Mouse (Mus musculus) midbrain, embryonic 11.5 days (tissue): ENCODE data around the gene Ndufs2. TPM values are rescaled to one million over a fixed set of nuclear protein-coding genes. Genes with fewer than 3 reads are reported as not detected.
A peak's percentile ranks its signal among the peaks of the same experiment; 100 is the strongest.

ENCODE experiments used
- ATAC-seq: fragments of 200-750 bp; cut with Nextera tagmentation; 2 replicates; pipeline ENCODE4 v1.8.0; 2017; ENCODE audit warnings: moderate TSS enrichment, moderate library complexity; ENCODE audit not compliant: low FRiP score
- DNase-seq: peaks from one replicate; pipeline ENCODE4 v3.0.0; 2015; ENCODE audit warnings: low spot score; ENCODE audit errors: missing footprints
- H3K27ac ChIP-seq: fragments of 300-500 bp; sonication (generic); 2 replicates; pipeline ENCODE4 v1.5.1; 2014; ENCODE audit warnings: low read depth, low read length
- H3K27me3 ChIP-seq: fragments of 300-500 bp; sonication (generic); 2 replicates; pipeline ENCODE4 v1.6.1; 2014; ENCODE audit warnings: mild to moderate bottlenecking, low read length, moderate library complexity, mixed read lengths; ENCODE audit not compliant: control insufficient read depth, insufficient read depth
- H3K36me3 ChIP-seq: fragments of 300-500 bp; sonication (generic); 2 replicates; pipeline ENCODE4 v1.6.1; 2014; ENCODE audit warnings: mild to moderate bottlenecking, low read length, moderate library complexity, mixed read lengths; ENCODE audit not compliant: control insufficient read depth, insufficient read depth
- H3K4me1 ChIP-seq: fragments of 300-500 bp; sonication (generic); 2 replicates; pipeline ENCODE4 v1.6.1; 2014; ENCODE audit warnings: low read length; ENCODE audit not compliant: control insufficient read depth, insufficient read depth
- H3K4me2 ChIP-seq: fragments of 300-500 bp; sonication (generic); 2 replicates; pipeline ENCODE4 v1.6.1; 2014; ENCODE audit warnings: mild to moderate bottlenecking, moderate library complexity
- H3K4me3 ChIP-seq: fragments of 300-500 bp; sonication (generic); 2 replicates; pipeline ENCODE4 v1.5.1; 2014; ENCODE audit warnings: low read depth, low read length
- H3K9ac ChIP-seq: fragments of 300-500 bp; sonication (generic); 2 replicates; pipeline ENCODE4 v1.6.1; 2014; ENCODE audit warnings: low read length
- H3K9me3 ChIP-seq: fragments of 300-500 bp; sonication (generic); 2 replicates; pipeline ENCODE4 v1.6.1; 2016; ENCODE audit warnings: low read length; ENCODE audit not compliant: control insufficient read depth
- WGBS: fragments of 180-500 bp; shearing (Covaris S2); extraction: QIAGEN DNeasy Blood & Tissue Kit; methylation state at CpG from one replicate; pipeline ENCODE4 v1.1.7; 2014; 5-methylcytosine and 5-hydroxymethylcytosine counted together
- polyA plus RNA-seq: library from polyadenylated mRNA; unstranded; fragments of >200 nt; fragmentation: Nextera tagmentation; extraction: Ambion mirVana; gene quantifications from 2 replicates; pipeline ENCODE4 v1.2.1, GENCODE M21; 2014

Gene Ndufs2
- polyA plus RNA-seq, 1 experiment from 2014 or later: 232 TPM

DNA sequence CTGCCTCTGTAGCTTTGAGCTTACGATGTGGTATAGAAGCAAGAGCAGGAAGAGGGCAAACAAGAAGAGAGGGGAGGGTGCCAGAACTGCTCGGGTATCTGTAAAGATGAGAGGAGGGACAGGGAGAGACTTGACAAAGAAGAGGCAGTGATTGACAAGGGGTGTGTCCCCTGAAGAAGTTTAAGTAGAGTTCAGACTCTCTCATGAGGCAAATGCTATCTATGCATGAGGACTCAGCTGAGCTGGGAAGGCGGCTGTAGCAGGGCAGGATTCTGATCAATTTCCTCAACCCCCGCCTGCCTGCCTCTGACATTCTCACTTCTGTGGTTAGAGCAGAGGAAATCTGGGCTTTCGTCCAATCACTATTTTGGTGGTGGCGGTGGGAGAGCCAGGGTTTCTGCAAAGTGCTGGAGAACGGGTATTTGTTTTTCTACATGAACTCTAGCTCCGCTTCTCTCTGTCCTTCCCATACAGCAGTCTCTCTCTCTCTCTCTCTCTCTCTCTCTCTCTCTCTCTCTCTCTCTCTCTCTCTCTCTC lies 11.5 kb upstream of the Ndufs2 start:
- Histone ChIP-seq H3K27ac (no peak overlapping the region), H3K4me1 (peaks cover 5% of the 10 kb centered on the region; the same call in 1 of the 2 replicates), H3K9me3 (no peaks in the 10 kb centered on the region), H3K9ac (no peak overlapping the region), H3K4me3 (peak overlapping the region; percentile 1; the same call in 1 of the 2 replicates), H3K4me2 (peak overlapping the region; percentile 24), H3K36me3 (no peaks in the 10 kb centered on the region), H3K27me3 (no peaks in the 10 kb centered on the region)
- no peak for DNase-seq
- WGBS: 10% methylated on average over 8 of the region's 8 CpGs
- ATAC-seq: peak; percentile 51

DNA sequence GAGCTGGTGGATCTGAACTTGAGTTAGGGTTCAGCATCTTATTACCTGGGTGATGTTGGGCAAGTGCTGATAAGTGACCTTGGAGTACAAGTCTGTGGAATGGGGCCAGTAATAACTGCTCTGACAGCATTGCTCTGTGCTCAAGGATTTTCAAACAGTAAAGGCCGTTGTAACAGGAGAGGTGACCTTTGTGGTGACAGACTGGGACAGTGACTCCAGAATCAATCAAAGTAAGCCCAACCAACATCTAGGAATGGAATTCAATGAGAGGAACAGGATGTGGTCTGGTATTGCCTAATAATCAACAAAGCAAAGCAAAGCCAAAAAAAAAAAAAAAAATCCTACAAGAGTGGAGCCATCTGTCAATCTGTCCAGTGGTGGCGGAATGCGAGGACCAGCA lies 9.1 kb upstream of the Ndufs2 start:
- H3K4me1 ChIP-seq: peaks cover 5% of the 10 kb centered on the region; the same call in 1 of the 2 replicates
- H3K9ac ChIP-seq: no peak overlapping the region
- WGBS: 86% methylated on average over 3 of the region's 3 CpGs
- H3K9me3 ChIP-seq: no peaks in the 10 kb centered on the region
- no peaks in the 10 kb centered on the region for H3K27me3 ChIP-seq
- H3K4me2 ChIP-seq: no peak overlapping the region
- H3K4me3 ChIP-seq: no peak overlapping the region
- no peak overlapping the region for H3K27ac ChIP-seq
- H3K36me3 ChIP-seq: no peaks in the 10 kb centered on the region
- DNase-seq (no peak), ATAC-seq (no peak)

DNA sequence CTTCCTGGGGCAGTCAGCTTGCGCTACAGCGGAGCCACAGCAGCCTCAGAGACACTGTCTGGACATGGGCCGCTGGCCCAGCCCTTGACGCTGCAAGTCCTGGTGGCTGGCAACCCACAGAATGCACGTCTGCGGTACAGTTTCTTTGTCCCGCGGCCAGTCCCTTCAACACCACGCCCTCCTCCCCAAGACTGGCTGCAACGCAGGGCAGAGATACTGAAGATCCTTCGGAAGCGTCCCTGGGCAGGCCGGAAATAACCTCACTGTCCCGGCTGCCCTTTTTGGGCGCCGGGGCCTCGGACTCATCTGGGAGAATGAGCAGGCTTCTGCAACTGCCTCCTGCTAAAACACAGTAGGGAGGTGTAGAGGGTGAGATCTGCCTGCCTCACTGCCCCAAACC lies 7.7 kb upstream of the Ndufs2 start:
- WGBS: 83% methylated on average over 17 of the region's 17 CpGs

DNA sequence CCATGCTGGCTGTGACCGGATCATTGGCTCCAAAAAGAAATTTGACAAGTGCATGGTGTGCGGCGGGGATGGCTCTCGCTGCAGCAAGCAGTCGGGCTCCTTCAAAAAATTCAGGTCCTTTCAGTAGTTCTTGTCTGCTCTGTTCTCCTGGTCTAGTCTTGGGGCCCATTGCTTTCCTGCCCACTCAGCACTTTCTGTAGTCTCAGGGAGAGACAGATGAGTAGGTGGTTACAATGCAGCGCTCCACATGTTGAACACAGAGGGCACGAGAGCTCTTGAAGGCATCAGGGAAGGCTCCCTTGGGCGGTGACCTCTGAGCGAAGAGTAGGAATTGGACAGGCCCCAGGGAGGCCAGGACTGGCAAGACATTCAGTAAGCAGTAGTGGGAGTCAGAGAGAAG lies 6.6 kb upstream of the Ndufs2 start:
- no peak for ATAC-seq
- no peaks in the 10 kb centered on the region for H3K9me3 ChIP-seq
- H3K4me2 ChIP-seq: no peak overlapping the region
- H3K36me3 ChIP-seq: no peaks in the 10 kb centered on the region
- no peaks in the 10 kb centered on the region for H3K27me3 ChIP-seq
- H3K27ac ChIP-seq: no peak overlapping the region
- WGBS: 89% methylated on average over 9 of the region's 9 CpGs
- H3K4me1 ChIP-seq: peaks cover 2% of the 10 kb centered on the region; the same call in 1 of the 2 replicates
- no peak overlapping the region for H3K4me3 ChIP-seq
- no peak for DNase-seq
- H3K9ac ChIP-seq: no peak overlapping the region

More for the DNA sequence above, 7.7 kb upstream of the Ndufs2 start:
- DNase-seq: no peak
- peaks cover 5% of the 10 kb centered on the region; the same call in 1 of the 2 replicates for H3K4me1 ChIP-seq
- no peak overlapping the region for H3K4me3 ChIP-seq
- no peaks in the 10 kb centered on the region for H3K9me3 ChIP-seq
- H3K27ac ChIP-seq: no peak overlapping the region
- no peak overlapping the region for H3K9ac ChIP-seq
- no peak for ATAC-seq
- H3K27me3 ChIP-seq: no peaks in the 10 kb centered on the region
- no peak overlapping the region for H3K4me2 ChIP-seq
- no peaks in the 10 kb centered on the region for H3K36me3 ChIP-seq

- peak; percentile 54; the same call in 1 of the 2 replicates for ATAC-seq
- no peak overlapping the region for H3K27ac ChIP-seq
- no peak overlapping the region for H3K4me2 ChIP-seq
- peaks cover 2% of the 10 kb centered on the region; the same call in 1 of the 2 replicates for H3K4me1 ChIP-seq
- DNase-seq: peak; percentile 92
- no peak overlapping the region for H3K4me3 ChIP-seq
- 66% methylated on average over 15 of the region's 15 CpGs for WGBS
- H3K9me3 ChIP-seq: no peaks in the 10 kb centered on the region
- H3K36me3 ChIP-seq: no peaks in the 10 kb centered on the region
- no peak overlapping the region for H3K9ac ChIP-seq
- no peaks in the 10 kb centered on the region for H3K27me3 ChIP-seq
These were observed 5.9 kb upstream of the Ndufs2 start for GRCm38 (mm10) chr1:171256937-171257548.

GRCm38 (mm10) chr1:171256095-171256818 lies 5.1 kb upstream of the Ndufs2 start:
- H3K36me3 ChIP-seq: no peaks in the 10 kb centered on the region
- H3K9ac ChIP-seq: no peak overlapping the region
- 91% methylated on average over 24 of the region's 24 CpGs for WGBS
- peaks cover 9% of the 10 kb centered on the region for H3K4me1 ChIP-seq
- no peaks in the 10 kb centered on the region for H3K9me3 ChIP-seq
- DNase-seq (no peak), ATAC-seq (no peak)
- H3K27ac ChIP-seq: no peak overlapping the region
- no peaks in the 10 kb centered on the region for H3K27me3 ChIP-seq
- no peak overlapping the region for H3K4me3 ChIP-seq
- H3K4me2 ChIP-seq: no peak overlapping the region

DNA sequence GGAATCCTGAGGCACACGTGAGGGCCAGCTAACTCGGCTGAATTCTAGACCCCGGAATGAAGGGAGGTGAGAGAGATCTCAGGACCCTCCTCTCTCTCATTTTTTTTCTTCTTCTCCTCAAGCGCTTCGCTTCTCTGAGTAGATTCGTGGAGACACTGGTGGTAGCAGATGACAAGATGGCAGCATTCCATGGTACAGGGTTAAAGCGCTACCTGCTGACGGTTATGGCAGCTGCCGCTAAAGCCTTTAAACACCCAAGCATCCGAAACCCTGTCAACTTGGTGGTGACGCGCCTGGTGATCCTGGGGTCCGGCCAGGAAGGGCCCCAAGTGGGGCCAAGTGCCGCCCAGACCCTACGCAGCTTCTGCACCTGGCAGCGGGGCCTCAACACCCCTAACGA lies 1.2 kb upstream of the Ndufs2 start:
- H3K9ac ChIP-seq: peak overlapping the region; percentile 51; the same call in 1 of the 2 replicates
- H3K9me3 ChIP-seq: no peaks in the 10 kb centered on the region
- ATAC-seq: no peak
- H3K4me2 ChIP-seq: peak overlapping the region; percentile 47
- no peak for DNase-seq
- H3K4me3 ChIP-seq: peak overlapping the region; percentile 18; the same call in 1 of the 2 replicates
- no peak overlapping the region for H3K27ac ChIP-seq
- H3K27me3 ChIP-seq: no peaks in the 10 kb centered on the region
- WGBS: 35% methylated on average over 17 of the region's 17 CpGs
- peaks cover 30% of the 10 kb centered on the region for H3K4me1 ChIP-seq
- H3K36me3 ChIP-seq: no peaks in the 10 kb centered on the region

DNA sequence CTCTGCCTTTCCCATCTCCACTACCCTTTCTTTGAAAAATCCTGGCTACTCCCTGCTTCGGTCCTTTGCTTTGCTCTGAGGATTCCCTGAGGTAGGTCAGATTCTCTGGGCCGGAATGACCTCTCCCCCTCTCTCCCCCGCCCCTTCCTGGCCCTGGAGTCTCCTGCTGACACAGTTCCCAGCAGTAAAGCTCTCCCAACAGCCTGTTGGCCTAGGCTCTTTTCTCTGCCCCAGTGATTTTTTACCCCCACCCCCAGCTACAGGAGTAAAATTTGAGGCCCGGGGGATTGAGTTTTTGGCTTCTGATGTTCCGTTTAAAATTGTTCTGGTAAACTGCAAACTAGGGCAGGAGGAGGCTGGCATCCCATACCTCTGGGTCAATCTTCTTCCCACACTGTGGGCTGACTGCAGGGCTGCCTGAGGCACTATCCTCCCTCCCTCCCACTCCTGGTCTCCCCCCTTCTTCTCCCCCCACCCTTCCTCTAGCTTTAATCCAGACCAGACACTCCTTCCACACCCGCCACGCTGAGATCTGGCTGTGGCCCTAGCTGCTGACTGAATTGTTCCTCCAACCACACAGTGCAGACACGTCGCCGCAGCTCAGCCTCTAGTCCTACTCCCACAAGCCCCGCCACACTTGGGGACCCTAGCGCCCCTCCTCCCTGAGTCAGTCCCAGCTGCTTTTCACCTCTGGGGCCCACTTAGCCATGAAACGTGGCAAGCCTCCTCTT lies 571 bp upstream of the Ndufs2 start:
- 2% methylated on average over 13 of the region's 13 CpGs for WGBS
- DNase-seq: peak; percentile 90

More for the DNA sequence above, 571 bp upstream of the Ndufs2 start:
- no peaks in the 10 kb centered on the region for H3K27me3 ChIP-seq
- H3K27ac ChIP-seq: peak overlapping the region; percentile 36; the same call in 1 of the 2 replicates
- H3K4me2 ChIP-seq: peak overlapping the region; percentile 47
- no peaks in the 10 kb centered on the region for H3K36me3 ChIP-seq
- ATAC-seq: peak; percentile 19
- no peaks in the 10 kb centered on the region for H3K9me3 ChIP-seq
- peak overlapping the region; percentile 18; the same call in 1 of the 2 replicates for H3K4me3 ChIP-seq
- H3K9ac ChIP-seq: peak overlapping the region; percentile 51
- H3K4me1 ChIP-seq: peaks cover 32% of the 10 kb centered on the region
